Mouse (Mus musculus) C2C12 (cell line): Measurements from ENCODE around the gene Osbpl6. TPM values are rescaled to one million over a fixed set of nuclear protein-coding genes. Genes with fewer than 3 reads are reported as not detected.

Experiments used
- H3K27me3 ChIP-seq: one replicate; pipeline ENCODE4 v1.6.1; 2011; ENCODE audit not compliant: control insufficient read depth, insufficient read depth, insufficient read length
- H3K36me3 ChIP-seq: one replicate; pipeline ENCODE4 v1.6.1; 2011; ENCODE audit not compliant: control insufficient read depth, insufficient read depth
- H3K4me3 ChIP-seq: one replicate; pipeline ENCODE4 v1.5.1; 2011; ENCODE audit warnings: mild to moderate bottlenecking, control low read depth; ENCODE audit not compliant: poor library complexity, insufficient read depth, severe bottlenecking
- H3K79me2 ChIP-seq: one replicate; pipeline ENCODE4 v1.6.1; 2011; ENCODE audit not compliant: control insufficient read depth, insufficient read depth
- H3K79me3 ChIP-seq: one replicate; pipeline ENCODE4 v1.6.1; 2011; ENCODE audit warnings: low read depth, control low read depth
- H3ac ChIP-seq: one replicate; pipeline ENCODE3; 2011; ENCODE audit warnings: low read depth; ENCODE audit not compliant: control insufficient read depth, insufficient read length
- CEBPB ChIP-seq: IDR thresholded peaks from one replicate; pipeline ENCODE4 v1.6.1; 2011; ENCODE audit warnings: low read depth, mild to moderate bottlenecking, control low read depth, moderate library complexity
- CTCF ChIP-seq: IDR thresholded peaks from one replicate; pipeline ENCODE4 v1.5.1; 2011; ENCODE audit not compliant: control insufficient read depth, insufficient read depth, insufficient read length
- FOSL1 ChIP-seq: IDR thresholded peaks from one replicate; pipeline ENCODE4 v1.8.0; 2011; ENCODE audit warnings: mild to moderate bottlenecking, low read length; ENCODE audit not compliant: poor library complexity, insufficient read depth, severe bottlenecking
- MAX ChIP-seq: IDR thresholded peaks from one replicate; pipeline ENCODE4 v1.6.1; 2011; ENCODE audit warnings: mild to moderate bottlenecking, control low read depth
- MYOD1 ChIP-seq: IDR thresholded peaks from one replicate; pipeline ENCODE4 v1.6.1; 2011; ENCODE audit warnings: low read depth; ENCODE audit not compliant: control insufficient read depth, insufficient read length
- MYOG ChIP-seq: IDR thresholded peaks from one replicate; pipeline ENCODE4 v1.6.1; 2011; ENCODE audit not compliant: control insufficient read depth, insufficient read length; ENCODE audit errors: extremely low read depth
- USF1 ChIP-seq: IDR thresholded peaks from one replicate; pipeline ENCODE4 v1.6.1; 2011; ENCODE audit warnings: low read depth, mild to moderate bottlenecking, control low read depth, moderate library complexity
- polyA plus RNA-seq: library from polyadenylated mRNA; unstranded; fragments of >200 nt; fragmentation: generic; extraction: Trizol; gene quantifications from one replicate; pipeline ENCODE4 v1.2.1, GENCODE M21; 2012; ENCODE audit warnings: missing spikeins

Osbpl6 gene
- polyA plus RNA-seq, 1 experiment, result 3.0 TPM

DNA sequence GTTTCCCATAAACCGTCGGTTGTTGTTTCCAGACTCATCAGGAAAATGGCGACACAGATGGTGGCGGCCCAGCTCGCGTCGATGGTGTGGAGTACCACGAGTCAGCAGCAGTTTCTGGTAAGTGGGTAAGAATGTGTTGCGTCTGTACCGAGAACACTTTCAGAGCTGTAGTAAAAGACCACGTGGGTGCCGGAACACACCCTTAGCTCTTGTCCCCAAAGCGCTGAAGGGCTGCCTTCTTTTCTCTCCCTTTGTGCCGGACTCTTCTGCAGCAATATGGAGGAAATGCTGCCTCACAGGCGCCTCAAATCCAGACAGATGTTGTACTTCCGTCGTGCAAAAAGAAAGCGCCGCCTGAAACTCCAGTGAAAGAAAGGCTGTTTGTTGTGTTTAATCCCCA lies 27.7 kb upstream of the Osbpl6 start:
- no peaks in the 10 kb centered on the region for H3K79me2 ChIP-seq
- H3K79me3 ChIP-seq, result no peaks in the 10 kb centered on the region
- H3ac ChIP-seq, result no peak overlapping the region
- H3K4me3 ChIP-seq, result no peak overlapping the region
- H3K36me3 ChIP-seq, result peaks cover 76% of the 10 kb centered on the region
- TF ChIP-seq CTCF (no peak), MAX (no peak), FOSL1 (no peak)
- no peaks in the 10 kb centered on the region for H3K27me3 ChIP-seq

- H3ac ChIP-seq, result no peak overlapping the region
- H3K79me2 ChIP-seq, result no peaks in the 10 kb centered on the region
- H3K27me3 ChIP-seq, result no peaks in the 10 kb centered on the region
- H3K36me3 ChIP-seq, result peaks cover 27% of the 10 kb centered on the region
- H3K4me3 ChIP-seq, result no peak overlapping the region
- no peaks in the 10 kb centered on the region for H3K79me3 ChIP-seq
- TF ChIP-seq MYOG, result no peak
- TF ChIP-seq MAX, result no peak
Measured at GRCm38 (mm10) chr2:76386531-76386930, 19.8 kb upstream of the Osbpl6 start.

GRCm38 (mm10) chr2:76400178-76400577 lies 6.1 kb upstream of the Osbpl6 start:
- Histone ChIP-seq H3K79me2 (no peaks in the 10 kb centered on the region), H3ac (no peak overlapping the region), H3K36me3 (no peaks in the 10 kb centered on the region), H3K79me3 (no peaks in the 10 kb centered on the region), H3K4me3 (no peak overlapping the region), H3K27me3 (no peaks in the 10 kb centered on the region)
- TF ChIP-seq CEBPB, result no peak
- TF ChIP-seq MYOD1, result no peak
- no peak for TF ChIP-seq MAX
- TF ChIP-seq CTCF, result no peak
- no peak for TF ChIP-seq MYOG
- no peak for TF ChIP-seq USF1
- no peak for TF ChIP-seq FOSL1

GRCm38 (mm10) chr2:76405596-76406150 lies 635 bp upstream of the Osbpl6 start:
- Histone ChIP-seq H3ac (peak overlapping the region; percentile 88), H3K27me3 (no peaks in the 10 kb centered on the region), H3K36me3 (no peaks in the 10 kb centered on the region), H3K79me3 (no peaks in the 10 kb centered on the region), H3K79me2 (no peaks in the 10 kb centered on the region), H3K4me3 (peak overlapping the region; percentile 29)
- TF ChIP-seq CEBPB (no peak), MYOD1 (no peak), MYOG (no peak), MAX (no peak), CTCF (no peak)

- Histone ChIP-seq H3K4me3 (peak overlapping the region; percentile 29), H3K79me2 (no peaks in the 10 kb centered on the region), H3ac (peak overlapping the region; percentile 93), H3K27me3 (no peaks in the 10 kb centered on the region), H3K79me3 (no peaks in the 10 kb centered on the region), H3K36me3 (no peaks in the 10 kb centered on the region)
- TF ChIP-seq MYOG, result no peak
- no peak for TF ChIP-seq FOSL1
- TF ChIP-seq MAX, result no peak
- TF ChIP-seq USF1, result no peak
- TF ChIP-seq CEBPB, result no peak
- TF ChIP-seq MYOD1, result no peak
- TF ChIP-seq CTCF, result no peak
Measured at GRCm38 (mm10) chr2:76406937-76407441, 681 bp downstream of the Osbpl6 start.

DNA sequence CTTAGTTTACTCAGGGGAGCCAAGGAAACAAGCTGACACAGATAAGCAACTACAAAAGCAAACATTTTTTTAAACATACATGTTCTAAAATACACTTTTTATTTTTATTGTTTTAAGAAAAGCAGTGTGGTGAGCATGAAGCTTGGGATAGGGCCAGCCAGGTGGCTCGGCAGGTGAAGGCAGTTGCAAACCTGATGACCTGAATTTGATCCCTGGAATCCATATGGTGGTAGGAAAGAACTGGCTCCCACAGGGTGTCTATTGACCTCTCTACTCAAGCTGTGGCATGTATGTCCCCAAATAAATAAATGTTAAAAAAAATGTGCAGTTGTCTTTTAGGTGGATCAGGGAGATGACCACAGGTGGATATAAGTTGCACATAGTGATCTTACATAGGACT lies 3.2 kb downstream of the Osbpl6 start:
- Histone ChIP-seq H3K36me3 (no peaks in the 10 kb centered on the region), H3ac (no peak overlapping the region), H3K79me3 (no peaks in the 10 kb centered on the region), H3K79me2 (no peaks in the 10 kb centered on the region), H3K4me3 (no peak overlapping the region), H3K27me3 (no peaks in the 10 kb centered on the region)
- TF ChIP-seq FOSL1 (no peak), CEBPB (no peak), CTCF (no peak), MAX (no peak), MYOG (no peak), MYOD1 (no peak), USF1 (no peak)
